Mouse (Mus musculus) cerebellum, adult 2 months (tissue): ENCODE data around the gene Gm20604. TPM values are rescaled to one million over a fixed set of nuclear protein-coding genes. Genes with fewer than 3 reads are reported as not detected.

ENCODE experiments used
- DNase-seq, 2 experiments: peaks; one replicate each; pipeline ENCODE4 v3.0.0; 2021
- H3K27ac ChIP-seq: fragments of 200-500 bp; 2 replicates; pipeline ENCODE4 v1.5.1; 2012; ENCODE audit warnings: low read length, control low read depth, inconsistent platforms; ENCODE audit not compliant: insufficient read depth
- H3K27me3 ChIP-seq: fragments of 200-500 bp; 2 replicates; pipeline ENCODE4 v1.6.1; 2012; ENCODE audit warnings: inconsistent platforms, mild to moderate bottlenecking, low read length, moderate library complexity; ENCODE audit not compliant: control insufficient read depth, insufficient read depth
- H3K4me1 ChIP-seq: fragments of 200-500 bp; 2 replicates; pipeline ENCODE4 v1.6.1; 2011; ENCODE audit warnings: low read length; ENCODE audit not compliant: control insufficient read depth, insufficient read depth
- H3K4me3 ChIP-seq: fragments of 200-500 bp; replicated peaks from 2 replicates; pipeline ENCODE3; 2011; ENCODE audit warnings: mild to moderate bottlenecking, low read depth, low read length, control low read depth; ENCODE audit not compliant: insufficient read depth
- CTCF ChIP-seq: fragments of 200-500 bp; IDR thresholded peaks from 2 replicates; pipeline ENCODE4 v1.5.1; 2011; ENCODE audit warnings: low read depth, mild to moderate bottlenecking, control low read depth, low read length, moderate library complexity, borderline replicate concordance; ENCODE audit not compliant: insufficient read depth
- POLR2A ChIP-seq: fragments of 200-500 bp; IDR thresholded peaks from 2 replicates; pipeline ENCODE4 v1.6.1; 2011; ENCODE audit warnings: low read length, control low read depth, borderline replicate concordance; ENCODE audit not compliant: insufficient read depth
- WGBS: fragments of 180-500 bp; shearing (Covaris S2); methylation state at CpG from one replicate; pipeline ENCODE4 v1.1.7; 2018; 5-methylcytosine and 5-hydroxymethylcytosine counted together
- polyA plus RNA-seq: library from polyadenylated mRNA; depleted of rRNA; stranded (reverse); fragments of >200 nt; gene quantifications from 2 replicates; pipeline ENCODE4 v1.2.3, GENCODE M21; 2012; rRNA removed

Gene Gm20604
- polyA plus RNA-seq, result 27.0 and 28.7 TPM in 2 replicates

- TF ChIP-seq CTCF, result no peak
- no peak for TF ChIP-seq POLR2A
- H3K4me3 ChIP-seq, result peak within 1 kb of the TSS; percentile 88
- H3K4me1 ChIP-seq, result peaks cover 5% of the 10 kb centered on the region
- under 1% methylated on average over 10 of the region's 10 CpGs for WGBS
- no peak for DNase-seq
- 0 out of 2 replicates have a peak within 1 kb of the TSS, but pooled peaks have one; percentile 23 for H3K27ac ChIP-seq
- no peaks in the 10 kb centered on the region for H3K27me3 ChIP-seq
Measured at GRCm38 (mm10) chr12:102758403-102758756, at the start of gene Gm20604. Gene Gm20604, minus strand, starts transcription at chr12:102758672.

- Histone ChIP-seq H3K27me3 (no peaks in the 10 kb centered on the region), H3K27ac (no peak overlapping the region), H3K4me1 (no peaks in the 10 kb centered on the region), H3K4me3 (no peak overlapping the region)
- DNase-seq, result no peak
- TF ChIP-seq POLR2A (no peak), CTCF (no peak)
- 99% methylated on average over 2 of the region's 2 CpGs for WGBS
Measured at GRCm38 (mm10) chr12:102799528-102799927, 41.1 kb upstream of the Gm20604 start.

GRCm38 (mm10) chr12:102787927-102788326 lies 29.5 kb upstream of the Gm20604 start:
- WGBS, result 91% methylated on average over 7 of the region's 7 CpGs
- DNase-seq, result no peak
- H3K27me3 ChIP-seq, result no peaks in the 10 kb centered on the region
- no peak for TF ChIP-seq POLR2A
- TF ChIP-seq CTCF, result no peak
- no peaks in the 10 kb centered on the region for H3K4me1 ChIP-seq
- no peak overlapping the region for H3K4me3 ChIP-seq
- no peak overlapping the region for H3K27ac ChIP-seq

- H3K27me3 ChIP-seq, result no peaks in the 10 kb centered on the region
- H3K4me3 ChIP-seq, result no peak overlapping the region
- no peak overlapping the region for H3K27ac ChIP-seq
- DNase-seq, result no peak
- WGBS, result 30% methylated on average over 5 of the region's 5 CpGs
- no peaks in the 10 kb centered on the region for H3K4me1 ChIP-seq
- TF ChIP-seq POLR2A (no peak), CTCF (no peak)
Measured at GRCm38 (mm10) chr12:102785593-102785985, 27.1 kb upstream of the Gm20604 start.

- no peak for DNase-seq
- TF ChIP-seq CTCF, result no peak
- no peak for TF ChIP-seq POLR2A
- Histone ChIP-seq H3K27me3 (no peaks in the 10 kb centered on the region), H3K4me3 (no peak overlapping the region), H3K4me1 (no peaks in the 10 kb centered on the region), H3K27ac (no peak overlapping the region)
- 89% methylated on average over 19 of the region's 19 CpGs for WGBS
Measured at GRCm38 (mm10) chr12:102784899-102785592, 26.6 kb upstream of the Gm20604 start.

- H3K27me3 ChIP-seq, result no peaks in the 10 kb centered on the region
- H3K27ac ChIP-seq, result no peak overlapping the region
- H3K4me3 ChIP-seq, result no peak overlapping the region
- peaks cover 5% of the 10 kb centered on the region for H3K4me1 ChIP-seq
- no peak for DNase-seq
- no peak for TF ChIP-seq CTCF
- TF ChIP-seq POLR2A, result no peak
- WGBS, result 91% methylated on average over 5 of the region's 5 CpGs
Measured at GRCm38 (mm10) chr12:102782841-102783240, 24.4 kb upstream of the Gm20604 start.

GRCm38 (mm10) chr12:102779452-102779851 lies 21.0 kb upstream of the Gm20604 start:
- WGBS, result 71% methylated on average over 3 of the region's 3 CpGs
- Histone ChIP-seq H3K27me3 (no peaks in the 10 kb centered on the region), H3K4me1 (peaks cover 6% of the 10 kb centered on the region), H3K27ac (no peak overlapping the region), H3K4me3 (no peak overlapping the region)
- peak; percentile 17; the same call in 1 of the 2 replicates for TF ChIP-seq CTCF
- no peak for TF ChIP-seq POLR2A
- DNase-seq, result no peak

GRCm38 (mm10) chr12:102778151-102778550 lies 19.7 kb upstream of the Gm20604 start:
- TF ChIP-seq CTCF (no peak), POLR2A (no peak)
- no peaks in the 10 kb centered on the region for H3K27me3 ChIP-seq
- H3K27ac ChIP-seq, result 0 out of 2 replicates have a peak overlapping the region, but pooled peaks have one; percentile 16
- peaks cover 6% of the 10 kb centered on the region for H3K4me1 ChIP-seq
- DNase-seq, result peak; percentile 33 to 70
- no peak overlapping the region for H3K4me3 ChIP-seq
- 39% methylated on average over 5 of the region's 5 CpGs for WGBS
